Mouse (Mus musculus) kidney, adult 2 months (tissue): Measurements from ENCODE around the gene Cenpe. TPM values are rescaled to one million over a fixed set of nuclear protein-coding genes. Genes with fewer than 3 reads are reported as not detected.
A peak's percentile ranks its signal among the peaks of the same experiment; 100 is the strongest.

Experiments used
- DNase-seq: peaks from one replicate; pipeline ENCODE4 v3.0.0; 2021
- H3K27ac ChIP-seq: fragments of 200-500 bp; 2 replicates; pipeline ENCODE4 v1.5.1; 2012; ENCODE audit warnings: low read depth, low read length, control low read depth, inconsistent platforms; ENCODE audit not compliant: insufficient read depth
- H3K27me3 ChIP-seq: fragments of 200-500 bp; replicated peaks from 2 replicates; pipeline ENCODE4 v1.6.1; 2012; ENCODE audit warnings: mild to moderate bottlenecking, moderate library complexity, low read length, inconsistent platforms; ENCODE audit not compliant: control insufficient read depth, insufficient read depth
- H3K36me3 ChIP-seq: fragments of 200-500 bp; 2 replicates; pipeline ENCODE4 v1.6.1; 2012; ENCODE audit warnings: mild to moderate bottlenecking, moderate library complexity, low read length, inconsistent platforms; ENCODE audit not compliant: control insufficient read depth, insufficient read depth
- H3K4me1 ChIP-seq: fragments of 200-500 bp; 2 replicates; pipeline ENCODE4 v1.6.1; 2011; ENCODE audit warnings: low read length; ENCODE audit not compliant: control insufficient read depth, insufficient read depth
- H3K4me3 ChIP-seq: fragments of 200-500 bp; 2 replicates; pipeline ENCODE4 v1.5.1; 2011; ENCODE audit warnings: mild to moderate bottlenecking, low read depth, low read length, control low read depth; ENCODE audit not compliant: insufficient read depth
- CTCF ChIP-seq: fragments of 200-500 bp; conservative IDR thresholded peaks from 2 replicates; pipeline ENCODE4 v1.5.1; 2011; ENCODE audit warnings: low read depth, mild to moderate bottlenecking, control low read depth, low read length, moderate library complexity, mixed read lengths; ENCODE audit not compliant: insufficient read depth, insufficient read length
- POLR2A ChIP-seq: fragments of 200-500 bp; IDR thresholded peaks from one replicate; pipeline ENCODE4 v1.6.1; 2011; ENCODE audit warnings: low read depth, low read length, control low read depth
- WGBS: fragments of 180-500 bp; shearing (Covaris S2); methylation state at CpG from one replicate; pipeline ENCODE4 v1.1.7; 2018; 5-methylcytosine and 5-hydroxymethylcytosine counted together
- polyA plus RNA-seq: library from polyadenylated mRNA; depleted of rRNA; stranded (reverse); fragments of >200 nt; gene quantifications from 2 replicates; pipeline ENCODE4 v1.2.3, GENCODE M21; 2012

Gene Cenpe
- polyA plus RNA-seq, 1 experiment = 0.48 TPM

DNA sequence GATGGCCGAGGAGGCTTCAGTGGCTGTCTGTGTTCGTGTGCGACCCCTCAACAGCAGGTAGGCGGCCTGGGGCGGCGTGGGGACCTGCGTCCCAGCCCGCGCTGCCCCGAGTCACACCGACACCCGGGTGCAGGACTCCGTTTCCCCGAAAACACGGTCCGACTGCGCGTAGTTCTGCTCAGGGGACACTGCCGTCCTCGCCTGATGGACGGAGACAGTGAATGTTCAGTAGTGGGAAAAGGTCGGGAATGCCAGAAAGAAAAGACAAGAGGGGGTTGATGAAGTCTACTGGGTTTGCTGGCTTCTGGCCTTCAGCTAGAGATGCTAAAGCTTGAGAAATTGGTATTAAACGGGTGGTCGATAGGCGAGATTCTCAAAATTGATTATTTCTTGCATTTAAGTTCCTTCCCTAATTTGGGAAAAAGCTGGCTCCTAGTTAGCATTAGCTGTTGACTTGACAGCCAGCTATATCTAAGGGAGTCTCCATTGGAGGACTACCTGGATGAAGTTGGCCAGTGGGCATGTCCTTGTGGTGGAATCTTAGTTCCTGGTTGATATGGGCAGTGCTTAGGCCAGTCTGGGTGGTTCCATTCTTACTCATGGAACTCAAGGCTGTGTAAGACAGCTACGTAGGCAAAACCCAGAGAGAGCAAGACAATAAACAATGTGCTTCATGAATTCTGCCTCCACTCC is 467 bp downstream of the Cenpe start:
- Histone ChIP-seq H3K4me1 (no peaks in the 10 kb centered on the region; the same call in 1 of the 2 replicates), H3K36me3 (no peaks in the 10 kb centered on the region), H3K27me3 (no peaks in the 10 kb centered on the region), H3K27ac (no peak overlapping the region), H3K4me3 (peak overlapping the region; percentile 65)
- no peak for DNase-seq
- under 1% methylated on average over 26 of the region's 26 CpGs for WGBS
- TF ChIP-seq CTCF (no peak), POLR2A (no peak)

DNA sequence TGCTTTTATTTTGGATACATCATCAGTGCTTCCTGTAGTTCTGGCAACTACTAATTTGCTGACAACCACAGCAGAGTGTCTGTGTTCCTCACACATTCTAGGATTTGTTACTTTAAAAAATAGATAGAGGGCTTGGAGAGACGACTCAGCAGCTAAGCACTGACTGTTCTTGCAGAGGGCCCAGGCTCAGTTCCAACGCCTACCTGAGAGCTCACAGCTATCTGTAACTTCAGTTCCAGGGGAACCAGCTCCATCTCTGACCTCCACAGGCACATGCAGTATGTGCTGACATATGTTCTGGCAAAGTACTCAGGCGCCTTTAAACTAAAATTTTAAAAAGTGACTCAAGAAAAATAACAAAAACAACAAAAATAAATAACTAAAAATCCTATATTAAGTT is 19.7 kb downstream of the Cenpe start:
- no peak for DNase-seq
- Histone ChIP-seq H3K36me3 (no peaks in the 10 kb centered on the region), H3K4me3 (no peak overlapping the region), H3K4me1 (no peaks in the 10 kb centered on the region), H3K27me3 (no peaks in the 10 kb centered on the region), H3K27ac (no peak overlapping the region)
- 80% methylated on average over 3 of the region's 3 CpGs for WGBS
- TF ChIP-seq POLR2A = no peak
- no peak for TF ChIP-seq CTCF

DNA sequence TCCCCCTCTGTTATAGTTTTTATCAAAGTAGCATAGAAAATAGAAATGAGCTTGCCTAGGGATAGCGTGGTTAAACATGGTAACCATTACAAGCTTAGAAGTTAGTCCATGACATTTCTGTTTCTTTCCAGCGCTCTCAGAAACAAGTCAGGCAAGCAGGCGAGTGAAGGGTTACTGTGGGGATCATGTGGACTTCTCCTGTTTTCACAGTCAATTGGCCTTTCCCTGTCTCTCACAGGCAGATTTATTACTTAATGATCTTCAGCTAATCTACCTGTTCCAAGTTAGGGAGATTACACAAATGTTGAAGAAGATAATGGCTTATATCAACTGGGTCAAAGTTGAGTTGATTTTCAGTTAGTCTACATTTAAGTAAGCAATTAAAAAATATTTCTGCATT is 20.1 kb downstream of the Cenpe start:
- 98% methylated on average over 3 of the region's 3 CpGs for WGBS
- no peaks in the 10 kb centered on the region for H3K4me1 ChIP-seq
- DNase-seq = no peak
- no peak overlapping the region for H3K27ac ChIP-seq
- no peak overlapping the region for H3K4me3 ChIP-seq
- H3K36me3 ChIP-seq = no peaks in the 10 kb centered on the region
- TF ChIP-seq CTCF = no peak
- no peak for TF ChIP-seq POLR2A
- no peaks in the 10 kb centered on the region for H3K27me3 ChIP-seq

DNA sequence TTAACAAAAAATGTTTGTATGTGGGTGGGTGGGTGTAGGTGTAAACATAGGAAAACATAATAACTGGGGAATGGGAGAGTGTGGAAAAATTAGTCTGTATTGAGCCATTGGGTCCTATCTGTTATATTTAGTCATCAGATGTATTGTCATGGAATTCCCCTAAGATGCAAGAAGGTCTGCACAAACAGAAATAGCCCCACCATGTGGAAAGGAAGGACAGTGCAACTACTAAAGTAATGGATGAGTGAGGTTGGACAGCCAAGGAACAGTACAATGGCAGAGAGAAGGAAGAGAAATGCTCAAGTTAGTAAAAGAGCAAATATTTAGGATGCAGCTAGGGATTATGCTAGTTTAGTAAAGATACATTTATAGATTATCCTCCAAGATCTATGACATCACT is 33.4 kb downstream of the Cenpe start:
- Histone ChIP-seq H3K36me3 (no peaks in the 10 kb centered on the region), H3K27ac (no peak overlapping the region), H3K4me3 (no peak overlapping the region), H3K27me3 (no peaks in the 10 kb centered on the region), H3K4me1 (no peaks in the 10 kb centered on the region)
- no peak for TF ChIP-seq POLR2A
- 0 out of 2 replicates have a peak, but pooled peaks have one; percentile 15 for TF ChIP-seq CTCF
- DNase-seq = no peak

DNA sequence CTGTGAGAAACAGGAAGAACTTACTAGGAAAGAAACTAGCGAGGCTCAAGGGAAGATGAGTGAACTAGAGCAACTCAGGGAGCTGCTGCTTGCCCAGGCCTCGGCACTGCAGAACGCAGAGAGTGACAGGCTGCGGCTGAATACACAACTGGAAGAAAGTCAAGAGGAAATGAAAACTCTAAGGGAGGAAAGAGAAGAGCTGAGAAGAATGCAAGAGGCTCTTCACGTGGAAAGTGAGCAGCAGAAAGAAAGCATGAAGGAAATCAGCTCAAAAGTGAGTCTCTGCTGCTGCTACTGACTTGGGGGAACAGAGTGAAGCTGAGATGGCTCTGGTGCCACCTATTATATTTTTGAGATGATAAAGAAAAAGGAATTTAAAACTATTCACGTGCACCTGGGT is 34.5 kb downstream of the Cenpe start:
- DNase-seq = no peak
- no peaks in the 10 kb centered on the region for H3K36me3 ChIP-seq
- H3K27me3 ChIP-seq = no peaks in the 10 kb centered on the region
- H3K4me1 ChIP-seq = no peaks in the 10 kb centered on the region
- WGBS = 83% methylated on average over 6 of the region's 6 CpGs
- H3K4me3 ChIP-seq = no peak overlapping the region
- TF ChIP-seq POLR2A = no peak
- TF ChIP-seq CTCF = no peak
- H3K27ac ChIP-seq = no peak overlapping the region

DNA sequence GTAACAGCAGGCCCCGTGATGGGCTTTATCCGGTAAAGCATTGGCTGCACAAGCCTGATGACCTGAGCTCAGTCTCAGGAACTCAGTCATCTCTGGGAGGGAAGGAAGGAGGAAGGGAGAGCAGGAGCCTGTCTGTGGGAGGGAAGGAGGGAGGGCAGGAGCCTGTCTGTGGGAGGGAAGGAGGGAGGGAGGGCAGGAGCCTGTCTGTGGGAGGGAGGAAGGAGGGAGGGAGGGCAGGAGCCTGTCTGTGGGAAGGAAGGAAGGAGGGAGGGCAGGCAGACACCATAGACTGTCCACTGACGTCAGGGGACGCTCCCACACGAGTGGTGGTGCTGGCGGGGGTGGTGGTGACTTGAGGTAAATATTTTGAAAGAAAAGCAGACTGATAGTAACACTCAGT is 36.8 kb downstream of the Cenpe start:
- Histone ChIP-seq H3K27me3 (no peaks in the 10 kb centered on the region), H3K4me1 (no peaks in the 10 kb centered on the region), H3K36me3 (no peaks in the 10 kb centered on the region), H3K4me3 (no peak overlapping the region), H3K27ac (no peak overlapping the region)
- 79% methylated on average over 6 of the region's 6 CpGs for WGBS
- TF ChIP-seq POLR2A (no peak), CTCF (no peak)
- DNase-seq = no peak

DNA sequence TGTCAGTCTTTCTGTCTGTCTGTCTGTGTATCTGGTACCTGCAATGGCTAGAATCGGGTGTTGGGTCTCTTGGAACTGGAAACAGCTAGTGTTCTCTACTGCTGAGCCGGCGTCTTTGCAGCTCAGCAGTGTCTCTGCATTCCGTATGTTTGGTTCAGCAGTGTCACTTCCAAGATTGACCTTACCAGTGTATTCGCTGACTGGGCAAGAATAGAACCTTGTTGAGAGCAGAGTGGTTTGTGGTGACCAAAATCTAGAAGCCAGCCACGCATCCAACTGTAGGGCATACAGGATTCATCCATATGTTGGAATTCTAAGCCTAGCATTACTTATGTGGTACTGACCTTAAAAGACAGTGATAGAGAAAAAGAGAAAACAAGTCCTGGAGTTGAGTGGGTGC is 39.5 kb downstream of the Cenpe start:
- Histone ChIP-seq H3K36me3 (no peaks in the 10 kb centered on the region), H3K27ac (no peak overlapping the region), H3K4me1 (peaks cover 5% of the 10 kb centered on the region; the same call in 1 of the 2 replicates), H3K4me3 (no peak overlapping the region), H3K27me3 (no peaks in the 10 kb centered on the region)
- no peak for DNase-seq
- WGBS = 88% methylated on average over 6 of the region's 6 CpGs
- TF ChIP-seq CTCF (no peak), POLR2A (no peak)

DNA sequence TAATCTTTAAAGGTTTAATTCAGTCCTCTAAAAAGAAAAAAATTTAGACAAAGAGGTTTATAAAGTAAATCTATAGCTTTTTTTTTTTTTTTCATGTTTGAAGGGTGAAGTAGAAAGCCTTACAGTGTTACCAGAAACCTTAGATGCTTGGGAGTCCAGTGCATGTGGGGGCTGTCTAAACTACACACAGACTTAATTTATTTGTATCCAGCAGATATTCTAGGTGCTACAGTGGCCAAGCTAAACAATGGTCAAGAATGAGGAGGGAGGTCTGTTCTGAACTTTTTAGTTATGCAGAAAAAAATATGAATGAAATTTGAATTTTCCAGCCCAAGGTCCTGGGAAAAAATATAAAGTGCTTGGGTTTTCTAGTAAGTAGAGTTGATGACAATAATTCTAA is 42.4 kb downstream of the Cenpe start:
- H3K36me3 ChIP-seq = no peaks in the 10 kb centered on the region
- H3K4me1 ChIP-seq = peaks cover 5% of the 10 kb centered on the region; the same call in 1 of the 2 replicates
- DNase-seq = no peak
- H3K27ac ChIP-seq = no peak overlapping the region
- TF ChIP-seq POLR2A = no peak
- TF ChIP-seq CTCF = no peak
- no peak overlapping the region for H3K4me3 ChIP-seq
- no peaks in the 10 kb centered on the region for H3K27me3 ChIP-seq
